Mouse (Mus musculus) left cerebral cortex, adult 2 months (tissue): ENCODE results near the gene Hexb. TPM values are rescaled to one million over a fixed set of nuclear protein-coding genes. Genes with fewer than 3 reads are reported as not detected.

Source experiments
- DNase-seq, 2 experiments: peaks; one replicate each; pipeline ENCODE4 v3.0.0; 2021 to 2022; ENCODE audit warnings: low spot score in 2 of 2, mixed read lengths in 1 of 2; ENCODE audit errors: extremely low spot score in 1 of 2
- H3K27ac ChIP-seq: fragments of 200-600 bp; 2 replicates; pipeline ENCODE4 v1.8.1; 2022
- H3K4me3 ChIP-seq: fragments of 200-600 bp; 2 replicates; pipeline ENCODE4 v1.8.1; 2022
- CTCF ChIP-seq: fragments of 200-600 bp; IDR thresholded peaks from 2 replicates; pipeline ENCODE4 v1.8.1; 2022; ENCODE audit warnings: antibody characterized with exemption, mild to moderate bottlenecking, moderate library complexity
- intact Hi-C: fragments of 180-260 bp; cut with DNase I; formaldehyde crosslinking; loops from one replicate; pipeline ENCODE4 v1.15.1; 2025
- long read RNA-seq, 2 experiments: library from polyadenylated mRNA; stranded (forward); transcript quantifications; one replicate each; pipeline ENCODE4 v2.0.0; 2021; ENCODE audit warnings: borderline mapping rate in 2 of 2
- total RNA-seq, 2 experiments: library from RNA; stranded (reverse); gene quantifications; 2 replicates each; pipeline ENCODE4 v1.2.3; 2021

Gene Hexb
- 100 to 1,000 TPM; 102 to 103 TPM for total RNA-seq
- long read RNA-seq, experiment 1, transcript Hexb-201 (14 exons, 1,905 nt): major isoform, 159 of 176 reads
- long read RNA-seq, experiment 1, partial matches to known transcripts: 5 of 176 reads
- long read RNA-seq, experiment 1, other reads (novel, unspliced or antisense): 12 of 176 reads
- long read RNA-seq, experiment 2, transcript Hexb-201 (14 exons, 1,905 nt): major isoform, 166 of 171 reads
- long read RNA-seq, experiment 2, partial matches to known transcripts: 0 of 171 reads
- long read RNA-seq, experiment 2, other reads (novel, unspliced or antisense): 5 of 171 reads

DNA sequence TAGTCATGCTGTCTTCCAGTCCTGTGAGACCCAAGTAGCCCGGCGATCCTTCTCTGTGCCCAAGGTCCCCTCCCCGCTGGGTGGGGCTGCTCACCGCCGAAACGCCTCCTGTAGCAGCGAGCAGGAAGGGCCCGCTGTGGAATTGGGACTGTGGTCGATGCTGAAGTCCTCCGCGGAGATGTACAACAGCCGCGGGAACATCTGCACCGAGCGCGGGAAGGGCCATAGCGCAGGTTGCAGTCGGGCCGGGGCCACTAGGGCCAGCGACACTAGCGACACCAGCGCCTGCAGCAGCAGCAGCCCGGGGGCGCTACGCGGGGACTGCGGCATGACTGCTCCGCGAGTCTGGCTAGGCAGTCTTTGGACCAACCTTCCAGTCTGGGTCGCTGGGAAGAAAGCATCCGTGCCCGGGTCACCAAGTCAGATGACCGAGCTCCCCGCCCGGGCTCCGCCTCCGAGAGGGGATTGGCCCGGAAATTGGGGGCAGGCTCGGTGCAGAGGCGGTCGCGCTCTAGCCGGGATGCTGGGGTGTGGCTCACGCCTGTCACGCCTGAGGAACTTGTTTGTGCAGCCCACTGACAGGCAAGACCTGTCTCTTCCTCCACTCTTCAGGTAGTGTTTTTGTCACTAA lies at the start of gene Hexb:
Gene Hexb (minus strand): TSS at position 426 of the 631 bp plus-strand sequence.
- intact Hi-C loops: no loop called here
- Histone ChIP-seq H3K27ac (peak within 1 kb of the TSS; percentile 88), H3K4me3 (peak within 1 kb of the TSS; percentile 72)
- DNase-seq: peak; percentile 86
- TF ChIP-seq CTCF: no peak; the same call in 1 of the 2 replicates

- no peak for TF ChIP-seq CTCF
- Histone ChIP-seq H3K4me3 (peak overlapping the region; percentile 88), H3K27ac (peak overlapping the region; percentile 34)
- intact Hi-C loops: no loop called here
- no peak for DNase-seq
Observed at GRCm38 (mm10) chr13:97247754-97248153, 49.6 kb upstream of the Hexb start.

DNA sequence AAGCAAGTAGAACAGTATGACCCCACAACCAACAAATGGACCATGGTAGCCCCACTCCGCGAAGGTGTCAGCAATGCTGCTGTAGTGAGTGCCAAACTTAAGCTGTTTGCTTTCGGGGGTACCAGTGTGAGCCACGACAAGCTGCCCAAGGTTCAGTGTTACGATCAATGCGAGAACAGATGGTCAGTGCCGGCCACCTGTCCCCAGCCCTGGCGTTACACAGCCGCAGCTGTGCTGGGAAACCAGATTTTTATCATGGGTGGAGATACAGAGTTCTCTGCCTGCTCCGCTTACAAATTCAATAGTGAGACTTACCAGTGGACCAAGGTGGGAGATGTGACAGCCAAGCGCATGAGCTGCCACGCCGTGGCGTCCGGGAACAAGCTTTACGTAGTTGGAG lies 48.1 kb upstream of the Hexb start:
- TF ChIP-seq CTCF: no peak
- DNase-seq: no peak
- Histone ChIP-seq H3K27ac (peak overlapping the region; percentile 71), H3K4me3 (peak overlapping the region; percentile 88)
- intact Hi-C loops: no loop called here

- no peak for TF ChIP-seq CTCF
- Histone ChIP-seq H3K4me3 (peak overlapping the region; percentile 88), H3K27ac (peak overlapping the region; percentile 71)
- intact Hi-C loops: no loop called here
- DNase-seq: no peak
Observed at GRCm38 (mm10) chr13:97245157-97245556, 47.0 kb upstream of the Hexb start.

DNA sequence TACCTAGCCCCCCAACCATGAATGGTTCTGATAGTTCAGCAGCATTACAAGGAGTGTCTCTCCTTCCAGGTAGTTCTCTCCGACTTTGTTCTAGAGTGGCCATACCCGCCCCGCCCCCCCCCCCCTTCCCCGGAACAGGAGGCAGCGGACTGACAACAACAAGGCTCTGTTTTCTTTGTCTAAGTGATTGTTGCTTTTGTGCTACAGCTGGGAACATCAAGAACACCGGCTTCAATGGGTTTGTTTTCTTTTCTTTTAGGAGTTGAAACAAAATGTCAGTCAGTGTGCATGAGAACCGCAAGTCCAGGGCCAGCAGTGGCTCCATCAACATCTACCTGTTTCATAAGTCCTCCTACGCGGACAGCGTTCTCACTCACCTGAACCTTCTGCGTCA lies 46.6 kb upstream of the Hexb start:
- peak overlapping the region; percentile 99 for H3K27ac ChIP-seq
- H3K4me3 ChIP-seq: peak overlapping the region; percentile 88

DNA sequence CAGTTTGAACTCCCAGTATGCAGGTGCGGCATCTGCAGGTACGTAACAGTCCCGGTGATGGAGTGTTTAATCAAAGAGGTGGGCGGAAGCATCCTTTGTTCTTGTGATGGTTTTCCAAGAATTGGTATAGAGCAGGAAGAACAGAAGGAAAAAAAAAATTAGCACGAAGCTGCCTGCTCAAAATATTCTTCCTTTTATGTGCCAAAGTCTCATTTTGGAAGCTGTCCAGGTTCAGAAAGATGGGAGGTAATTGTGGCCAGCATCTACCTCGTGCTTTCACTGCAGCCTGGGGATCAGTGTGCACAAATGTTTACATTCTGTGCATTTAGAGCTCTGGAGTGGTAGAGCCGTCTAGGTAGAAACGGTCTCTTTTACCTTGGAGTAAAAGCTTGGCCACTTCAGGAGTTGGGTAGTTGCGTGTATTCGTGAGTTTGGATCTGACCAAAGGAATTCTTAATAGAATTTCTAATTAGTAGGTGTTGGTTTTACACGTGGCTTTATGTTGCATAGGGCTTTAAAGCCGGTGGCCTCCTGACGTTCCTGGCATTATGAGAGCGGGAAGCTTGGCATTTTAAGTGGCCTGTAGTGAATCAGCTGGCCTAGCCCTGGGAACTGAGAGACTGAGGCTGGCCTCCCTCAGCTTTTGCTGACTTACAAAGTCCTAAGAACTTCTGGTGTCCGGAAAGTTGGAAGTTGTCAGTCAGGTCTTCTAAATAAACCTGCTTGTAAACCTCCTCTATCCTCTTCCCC lies 46.0 kb upstream of the Hexb start:
- DNase-seq: no peak
- TF ChIP-seq CTCF: no peak
- Histone ChIP-seq H3K27ac (peak overlapping the region; percentile 99), H3K4me3 (peak overlapping the region; percentile 88)
- intact Hi-C loops: loop anchor here (5.0 kb wide), 5 partner anchors 148 to 533 kb away; no protein-coding TSS in a partner anchor

More for the DNA sequence above, 46.6 kb upstream of the Hexb start:
- intact Hi-C loops: loop anchor here (5.0 kb wide), 5 partner anchors 148 to 533 kb away; no protein-coding TSS in a partner anchor
- DNase-seq: no peak
- TF ChIP-seq CTCF: no peak

DNA sequence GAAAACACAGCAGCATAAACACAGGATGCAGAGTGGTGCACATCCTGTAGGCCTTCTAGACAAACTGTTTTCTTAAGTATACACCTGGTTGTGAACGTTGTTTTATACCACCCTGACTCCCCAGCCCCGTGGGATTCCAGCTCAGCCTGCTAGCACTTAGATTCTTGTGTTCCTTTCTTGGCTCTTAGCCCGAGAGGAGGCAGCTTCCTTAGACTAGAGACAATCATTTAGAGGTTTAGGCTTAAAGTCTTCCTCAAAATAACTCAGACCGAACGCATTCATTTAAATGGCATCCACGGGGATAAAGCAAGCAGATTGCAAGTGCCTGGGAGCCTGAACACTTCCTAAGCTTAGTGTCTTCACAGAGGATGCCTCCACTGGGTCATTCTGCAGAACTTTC lies 44.6 kb upstream of the Hexb start:
- H3K27ac ChIP-seq: peak overlapping the region; percentile 99
- intact Hi-C loops: loop anchor here (5.0 kb wide), 5 partner anchors 150 to 535 kb away; no protein-coding TSS in a partner anchor
- peak overlapping the region; percentile 88 for H3K4me3 ChIP-seq
- DNase-seq: no peak
- TF ChIP-seq CTCF: no peak

DNA sequence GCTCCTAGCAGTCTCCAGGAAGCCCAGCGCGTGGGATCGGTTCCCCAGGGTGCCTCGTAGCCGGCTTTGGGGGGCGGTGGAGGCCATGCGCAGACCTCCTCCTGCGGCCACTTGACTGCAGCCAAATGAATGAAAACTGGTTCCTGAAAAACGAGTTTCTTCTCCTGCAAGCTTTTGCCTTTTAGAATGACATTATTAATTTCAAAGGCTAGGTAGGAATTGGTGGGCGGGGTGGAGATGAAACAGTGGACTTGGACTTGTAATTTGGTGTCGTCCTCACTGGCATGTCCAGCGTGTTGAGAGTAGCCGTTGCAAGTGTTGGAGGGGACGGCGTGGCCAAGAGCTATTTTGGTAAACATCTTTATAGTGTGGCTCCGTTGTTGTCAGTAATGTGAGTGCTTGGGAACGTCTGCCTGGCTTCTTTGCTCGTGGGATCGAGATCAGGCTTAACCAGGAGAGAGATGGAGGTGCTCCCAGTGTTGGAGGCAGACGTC lies 43.7 kb upstream of the Hexb start:
- H3K27ac ChIP-seq: peak overlapping the region; percentile 99
- no peak for DNase-seq
- no peak for TF ChIP-seq CTCF
- peak overlapping the region; percentile 88 for H3K4me3 ChIP-seq
- intact Hi-C loops: loop anchor here (2.0 to 5.0 kb wide), 6 partner anchors 150 to 535 kb away; no protein-coding TSS in a partner anchor

GRCm38 (mm10) chr13:97240965-97241786 lies 43.0 kb upstream of the Hexb start, which contains the start of gene Enc1:
Gene Enc1 (plus strand): TSS chr13:97241105.
- intact Hi-C loops: loop anchor here (2.0 to 5.0 kb wide), 6 partner anchors 151 to 536 kb away; no protein-coding TSS in a partner anchor
- peak within 1 kb of the TSS; percentile 99 for H3K27ac ChIP-seq
- TF ChIP-seq CTCF: peak; percentile 73
- peak within 1 kb of the TSS; percentile 88 for H3K4me3 ChIP-seq
- DNase-seq: peak; percentile 90 to 94

DNA sequence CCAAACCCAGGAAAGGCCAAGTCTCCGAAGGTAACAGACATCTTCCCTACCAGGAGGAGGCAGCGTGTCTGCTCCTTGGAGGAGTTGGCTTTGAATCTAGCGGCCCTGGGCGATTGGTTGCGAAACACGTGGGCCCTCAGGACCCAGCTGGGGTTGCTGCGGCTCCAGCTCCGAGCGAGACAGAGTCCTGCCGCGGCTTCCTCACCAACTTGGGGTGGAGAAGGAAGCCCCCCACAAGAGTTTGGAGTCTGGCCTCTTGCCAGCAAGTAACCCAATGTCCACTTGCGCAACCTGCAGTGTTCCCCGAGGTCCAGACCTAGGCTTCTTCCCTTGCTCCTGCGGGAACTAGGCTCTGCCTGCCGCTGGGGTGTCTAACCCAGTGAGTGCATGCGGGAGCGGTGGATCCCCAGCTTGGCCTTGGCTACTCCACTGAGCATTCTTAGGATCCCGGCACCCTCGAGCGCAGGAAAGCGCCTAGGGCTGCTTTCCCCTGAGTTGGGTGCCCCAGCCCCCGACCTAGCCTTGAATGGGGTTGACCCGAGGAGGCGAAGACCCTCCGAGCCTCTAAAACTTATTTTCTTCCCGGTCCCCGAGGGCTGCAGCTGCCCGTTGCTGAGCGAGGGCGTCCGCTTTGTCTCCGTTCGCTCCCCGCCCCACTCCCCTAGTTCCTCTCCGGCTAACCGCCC lies 42.3 kb upstream of the Hexb start:
- peak overlapping the region; percentile 93 for H3K27ac ChIP-seq
- peak; percentile 47 for TF ChIP-seq CTCF
- intact Hi-C loops: loop anchor here (2.0 to 5.0 kb wide), 6 partner anchors 152 to 537 kb away; no protein-coding TSS in a partner anchor
- peak; percentile 71 to 77 for DNase-seq
- peak overlapping the region; percentile 88 for H3K4me3 ChIP-seq
